Mouse (Mus musculus) gastrocnemius, adult 18-20 months (tissue): ENCODE measurements at regions not wholly inside any gene's neighbourhood (a gene's known extent, or its start where the extent isn't known, plus 50 kb on each side); places are given as distances from the start of the nearest gene placed in this dataset.

ENCODE experiments used
- DNase-seq: peaks from one replicate; pipeline ENCODE4 v3.0.0; 2021; ENCODE audit warnings: low spot score

GRCm38 (mm10) chr9:49873550-49873949 is 74.8 kb upstream of the Ncam1 start:
- peak; percentile 1 for DNase-seq

- no peak for DNase-seq
Measured at GRCm38 (mm10) chr9:49851522-49851921, 52.8 kb upstream of the Ncam1 start.

DNA sequence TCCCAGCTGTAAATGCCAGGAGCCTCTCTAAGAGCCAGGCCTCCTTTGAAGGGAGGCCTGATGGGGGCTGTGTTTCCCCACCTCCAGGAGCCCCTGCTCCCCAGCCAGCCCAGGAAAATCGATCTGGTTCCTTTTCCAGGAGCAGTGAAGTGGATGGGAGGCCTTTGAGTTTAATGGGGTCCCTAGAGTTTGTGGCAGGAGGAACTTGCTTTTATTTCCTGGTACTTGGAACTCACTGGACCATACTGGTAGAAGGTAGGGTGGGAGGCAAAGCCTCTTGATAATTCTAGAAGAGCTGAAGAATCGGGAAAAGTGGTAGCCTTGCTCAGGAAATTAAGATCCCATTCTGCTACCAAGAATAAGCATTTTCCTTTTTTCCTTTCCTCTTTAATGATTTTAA is 50.7 kb upstream of the Ncam1 start:
- DNase-seq = no peak

GRCm38 (mm10) chr9:49848943-49849342 is 50.2 kb upstream of the Ncam1 start:
- DNase-seq = no peak
